Mouse (Mus musculus) neural tube, embryonic 12.5 days (tissue): ENCODE data around the gene Pdgfra. TPM values are rescaled to one million over a fixed set of nuclear protein-coding genes. Genes with fewer than 3 reads are reported as not detected.

Experiments
- ATAC-seq: fragments of 200-750 bp; cut with Nextera tagmentation; 2 replicates; pipeline ENCODE4 v1.8.0; 2017; ENCODE audit warnings: low read depth, mild to moderate bottlenecking, moderate TSS enrichment, moderate library complexity; ENCODE audit not compliant: low FRiP score
- H3K27ac ChIP-seq: fragments of 300-500 bp; sonication (generic); 2 replicates; pipeline ENCODE4 v1.5.1; 2016
- H3K27me3 ChIP-seq: fragments of 300-500 bp; sonication (generic); replicated peaks from 2 replicates; pipeline ENCODE4 v1.6.1; 2016; ENCODE audit warnings: mild to moderate bottlenecking
- H3K36me3 ChIP-seq: fragments of 300-500 bp; sonication (generic); 2 replicates; pipeline ENCODE4 v1.6.1; 2016; ENCODE audit warnings: mild to moderate bottlenecking
- H3K4me1 ChIP-seq: fragments of 300-500 bp; sonication (generic); 2 replicates; pipeline ENCODE4 v1.6.1; 2016
- H3K4me2 ChIP-seq: fragments of 300-500 bp; sonication (generic); replicated peaks from 2 replicates; pipeline ENCODE4 v1.6.1; 2016; ENCODE audit warnings: mild to moderate bottlenecking
- H3K4me3 ChIP-seq: fragments of 300-500 bp; sonication (generic); 2 replicates; pipeline ENCODE4 v1.5.1; 2016
- H3K9ac ChIP-seq: fragments of 300-500 bp; sonication (generic); 2 replicates; pipeline ENCODE4 v1.6.1; 2016; ENCODE audit warnings: mild to moderate bottlenecking
- H3K9me3 ChIP-seq: fragments of 300-500 bp; sonication (generic); 2 replicates; pipeline ENCODE4 v1.6.1; 2016; ENCODE audit warnings: mild to moderate bottlenecking
- WGBS: fragments of 180-500 bp; shearing (Covaris S2); methylation state at CpG from one replicate; pipeline ENCODE4 v1.1.7; 2016; 5-methylcytosine and 5-hydroxymethylcytosine counted together
- polyA plus RNA-seq: library from polyadenylated mRNA; unstranded; fragments of >200 nt; fragmentation: Nextera tagmentation; extraction: Ambion mirVana; gene quantifications from 2 replicates; pipeline ENCODE4 v1.2.1, GENCODE M21; 2016

The Pdgfra gene
- polyA plus RNA-seq, 1 experiment from 2014 or later, result 23.9 TPM

- H3K27me3 ChIP-seq, result peaks cover 76% of the 10 kb centered on the region
- no peak overlapping the region for H3K9ac ChIP-seq
- peaks cover 45% of the 10 kb centered on the region for H3K4me1 ChIP-seq
- H3K27ac ChIP-seq, result no peak overlapping the region
- H3K4me3 ChIP-seq, result peak overlapping the region; percentile 16; the same call in 1 of the 2 replicates
- under 1% methylated on average over 11 of the region's 11 CpGs for WGBS
- ATAC-seq, result no peak
- H3K9me3 ChIP-seq, result no peaks in the 10 kb centered on the region
- peak overlapping the region; percentile 51 for H3K4me2 ChIP-seq
- no peaks in the 10 kb centered on the region for H3K36me3 ChIP-seq
Observed at GRCm38 (mm10) chr5:75149880-75150279, 2.2 kb upstream of the Pdgfra start.

GRCm38 (mm10) chr5:75150341-75150981 is 1.6 kb upstream of the Pdgfra start:
- WGBS, result under 1% methylated on average over 23 of the region's 23 CpGs
- H3K4me1 ChIP-seq, result peaks cover 47% of the 10 kb centered on the region
- no peak overlapping the region for H3K27ac ChIP-seq
- ATAC-seq, result no peak
- H3K4me3 ChIP-seq, result no peak overlapping the region
- peak overlapping the region; percentile 51 for H3K4me2 ChIP-seq
- H3K36me3 ChIP-seq, result no peaks in the 10 kb centered on the region
- peaks cover 81% of the 10 kb centered on the region for H3K27me3 ChIP-seq
- H3K9ac ChIP-seq, result no peak overlapping the region
- H3K9me3 ChIP-seq, result no peaks in the 10 kb centered on the region

- H3K27ac ChIP-seq, result no peak overlapping the region
- ATAC-seq, result no peak
Observed at GRCm38 (mm10) chr5:75151146-75151900, 769 bp upstream of the Pdgfra start.

GRCm38 (mm10) chr5:75152791-75153625 is 916 bp downstream of the Pdgfra start:
- Histone ChIP-seq H3K4me3 (peak overlapping the region; percentile 42), H3K27me3 (peaks cover 63% of the 10 kb centered on the region), H3K36me3 (no peaks in the 10 kb centered on the region), H3K9ac (peak overlapping the region; percentile 55), H3K4me1 (peaks cover 55% of the 10 kb centered on the region), H3K4me2 (peak overlapping the region; percentile 90), H3K9me3 (no peaks in the 10 kb centered on the region), H3K27ac (peak overlapping the region; percentile 47; the same call in 1 of the 2 replicates)
- WGBS, result under 1% methylated on average over 71 of the region's 72 CpGs
- no peak for ATAC-seq

More at GRCm38 (mm10) chr5:75151146-75151900, 769 bp upstream of the Pdgfra start:
- peak overlapping the region; percentile 51 for H3K4me2 ChIP-seq
- peaks cover 51% of the 10 kb centered on the region for H3K4me1 ChIP-seq
- peaks cover 79% of the 10 kb centered on the region for H3K27me3 ChIP-seq
- under 1% methylated on average over 35 of the region's 35 CpGs for WGBS
- no peaks in the 10 kb centered on the region for H3K36me3 ChIP-seq
- no peaks in the 10 kb centered on the region for H3K9me3 ChIP-seq
- no peak overlapping the region for H3K9ac ChIP-seq
- peak overlapping the region; percentile 22 for H3K4me3 ChIP-seq

- Histone ChIP-seq H3K9ac (peak overlapping the region; percentile 55), H3K4me2 (peak overlapping the region; percentile 90), H3K36me3 (no peaks in the 10 kb centered on the region), H3K27ac (no peak overlapping the region), H3K4me1 (peaks cover 50% of the 10 kb centered on the region), H3K4me3 (peak overlapping the region; percentile 42), H3K9me3 (no peaks in the 10 kb centered on the region), H3K27me3 (peaks cover 57% of the 10 kb centered on the region)
- no peak for ATAC-seq
- 1% methylated on average over 13 of the region's 13 CpGs for WGBS
Observed at GRCm38 (mm10) chr5:75153626-75153960, 1.5 kb downstream of the Pdgfra start.

GRCm38 (mm10) chr5:75153961-75154620 is 2.0 kb downstream of the Pdgfra start:
- Histone ChIP-seq H3K4me1 (peaks cover 45% of the 10 kb centered on the region), H3K27me3 (peaks cover 52% of the 10 kb centered on the region), H3K9ac (peak overlapping the region; percentile 55), H3K4me3 (peak overlapping the region; percentile 42), H3K27ac (no peak overlapping the region), H3K36me3 (no peaks in the 10 kb centered on the region), H3K4me2 (peak overlapping the region; percentile 90), H3K9me3 (no peaks in the 10 kb centered on the region)
- WGBS, result 2% methylated on average over 27 of the region's 27 CpGs
- no peak for ATAC-seq

- ATAC-seq, result no peak
- Histone ChIP-seq H3K9me3 (no peaks in the 10 kb centered on the region), H3K4me2 (peak overlapping the region; percentile 90), H3K9ac (peak overlapping the region; percentile 55), H3K27me3 (peaks cover 46% of the 10 kb centered on the region), H3K4me3 (peak overlapping the region; percentile 42), H3K4me1 (peaks cover 40% of the 10 kb centered on the region), H3K36me3 (no peaks in the 10 kb centered on the region), H3K27ac (no peak overlapping the region)
- under 1% methylated on average over 21 of the region's 21 CpGs for WGBS
Observed at GRCm38 (mm10) chr5:75154621-75155235, 2.6 kb downstream of the Pdgfra start.

- H3K27ac ChIP-seq, result no peak overlapping the region
- peak overlapping the region; percentile 47 for H3K4me3 ChIP-seq
- no peaks in the 10 kb centered on the region for H3K9me3 ChIP-seq
- peak overlapping the region; percentile 56; the same call in 1 of the 2 replicates for H3K9ac ChIP-seq
- H3K4me2 ChIP-seq, result peak overlapping the region; percentile 90
- 3% methylated on average over 8 of the region's 9 CpGs for WGBS
- no peak for ATAC-seq
- H3K4me1 ChIP-seq, result peaks cover 37% of the 10 kb centered on the region
- H3K36me3 ChIP-seq, result no peaks in the 10 kb centered on the region
- peaks cover 42% of the 10 kb centered on the region for H3K27me3 ChIP-seq
Observed at GRCm38 (mm10) chr5:75155281-75155680, 3.2 kb downstream of the Pdgfra start.

- Histone ChIP-seq H3K4me3 (peak overlapping the region; percentile 47), H3K4me1 (peaks cover 34% of the 10 kb centered on the region), H3K9me3 (no peaks in the 10 kb centered on the region), H3K27me3 (peaks cover 35% of the 10 kb centered on the region), H3K4me2 (peak overlapping the region; percentile 90), H3K9ac (peak overlapping the region; percentile 56), H3K36me3 (no peaks in the 10 kb centered on the region), H3K27ac (peak overlapping the region; percentile 15; the same call in 1 of the 2 replicates)
- ATAC-seq, result peak; percentile 90
- under 1% methylated on average over 52 of the region's 52 CpGs for WGBS
Observed at GRCm38 (mm10) chr5:75155741-75156553, 3.9 kb downstream of the Pdgfra start.

- under 1% methylated on average over 21 of the region's 21 CpGs for WGBS
- no peaks in the 10 kb centered on the region for H3K9me3 ChIP-seq
- H3K27ac ChIP-seq, result no peak overlapping the region
- H3K4me2 ChIP-seq, result peak overlapping the region; percentile 90
- no peaks in the 10 kb centered on the region for H3K36me3 ChIP-seq
- H3K9ac ChIP-seq, result peak overlapping the region; percentile 56
- peak overlapping the region; percentile 47 for H3K4me3 ChIP-seq
- peaks cover 27% of the 10 kb centered on the region for H3K4me1 ChIP-seq
- H3K27me3 ChIP-seq, result peaks cover 30% of the 10 kb centered on the region
- peak; percentile 48 for ATAC-seq
Observed at GRCm38 (mm10) chr5:75156554-75157036, 4.5 kb downstream of the Pdgfra start.
